Mouse (Mus musculus) spleen, adult 2 months (tissue): ENCODE measurements around the gene Abca6. TPM values are rescaled to one million over a fixed set of nuclear protein-coding genes. Genes with fewer than 3 reads are reported as not detected.

Experiments
- DNase-seq, 2 experiments: peaks; one replicate each; pipeline versions ENCODE4 v3.0.0 to v3.0.0-alpha.2; 2012 to 2021; ENCODE audit warnings: low spot score in 2 of 2, low read depth in 1 of 2
- H3K27ac ChIP-seq: fragments of 200-500 bp; 2 replicates; pipeline ENCODE4 v1.5.1; 2012; ENCODE audit warnings: low read length, inconsistent platforms; ENCODE audit not compliant: insufficient read depth
- H3K27me3 ChIP-seq: fragments of 200-500 bp; 2 replicates; pipeline ENCODE4 v1.6.1; 2012; ENCODE audit warnings: mild to moderate bottlenecking, moderate library complexity, low read length, inconsistent platforms; ENCODE audit not compliant: control insufficient read depth, insufficient read depth
- H3K36me3 ChIP-seq: fragments of 200-500 bp; 2 replicates; pipeline ENCODE4 v1.6.1; 2012; ENCODE audit warnings: mild to moderate bottlenecking, low read length, inconsistent platforms; ENCODE audit not compliant: control insufficient read depth, insufficient read depth
- H3K4me1 ChIP-seq: fragments of 200-500 bp; 2 replicates; pipeline ENCODE4 v1.6.1; 2011; ENCODE audit warnings: inconsistent platforms; ENCODE audit not compliant: control insufficient read depth, insufficient read depth, insufficient read length
- H3K4me3 ChIP-seq: fragments of 200-500 bp; 2 replicates; pipeline ENCODE4 v1.5.1; 2011; ENCODE audit warnings: mild to moderate bottlenecking, inconsistent platforms; ENCODE audit not compliant: insufficient read depth, insufficient read length; ENCODE audit errors: extremely low read depth
- CTCF ChIP-seq: fragments of 200-500 bp; IDR thresholded peaks from 2 replicates; pipeline ENCODE4 v1.5.1; 2011; ENCODE audit warnings: mild to moderate bottlenecking, inconsistent platforms; ENCODE audit not compliant: insufficient read depth, insufficient read length, insufficient replicate concordance; ENCODE audit errors: extremely low read depth
- POLR2A ChIP-seq: fragments of 200-500 bp; IDR thresholded peaks from 2 replicates; pipeline ENCODE4 v1.6.1; 2011; ENCODE audit warnings: low read depth, low read length, inconsistent platforms
- WGBS: fragments of 180-500 bp; shearing (Covaris S2); methylation state at CpG from one replicate; pipeline ENCODE4 v1.1.7; 2018; 5-methylcytosine and 5-hydroxymethylcytosine counted together
- polyA plus RNA-seq: library from polyadenylated mRNA; depleted of rRNA; stranded (reverse); fragments of >200 nt; gene quantifications from 2 replicates; pipeline ENCODE4 v1.2.3, GENCODE M21; 2012

Abca6 gene
- polyA plus RNA-seq, 1 experiment = 0.04 TPM

DNA sequence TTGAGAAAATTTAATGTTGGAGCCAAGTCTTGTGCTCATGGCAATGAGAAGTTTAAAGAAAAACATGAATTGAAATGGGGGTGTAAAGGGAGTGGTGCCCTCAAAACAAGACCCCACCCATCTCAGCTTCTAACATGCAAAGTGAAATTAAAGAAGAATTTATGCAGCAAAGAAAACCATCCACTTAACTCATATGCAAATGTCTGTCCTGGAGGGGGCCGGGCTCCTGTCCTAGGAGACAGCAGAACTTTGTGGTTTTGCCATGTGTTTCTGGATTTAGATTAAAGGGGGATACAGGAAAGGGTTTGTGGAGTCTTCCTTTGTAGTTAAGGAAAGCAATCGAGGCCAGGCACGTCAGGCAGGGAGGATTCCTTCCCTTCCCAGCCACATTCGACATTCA lies 6.3 kb upstream of the Abca6 start:
- no peak for DNase-seq
- no peak overlapping the region for H3K27ac ChIP-seq
- 68% methylated on average over 4 of the region's 4 CpGs for WGBS
- TF ChIP-seq POLR2A (no peak), CTCF (no peak)
- no peak overlapping the region for H3K4me3 ChIP-seq
- no peaks in the 10 kb centered on the region for H3K4me1 ChIP-seq
- no peaks in the 10 kb centered on the region for H3K27me3 ChIP-seq
- no peaks in the 10 kb centered on the region for H3K36me3 ChIP-seq

DNA sequence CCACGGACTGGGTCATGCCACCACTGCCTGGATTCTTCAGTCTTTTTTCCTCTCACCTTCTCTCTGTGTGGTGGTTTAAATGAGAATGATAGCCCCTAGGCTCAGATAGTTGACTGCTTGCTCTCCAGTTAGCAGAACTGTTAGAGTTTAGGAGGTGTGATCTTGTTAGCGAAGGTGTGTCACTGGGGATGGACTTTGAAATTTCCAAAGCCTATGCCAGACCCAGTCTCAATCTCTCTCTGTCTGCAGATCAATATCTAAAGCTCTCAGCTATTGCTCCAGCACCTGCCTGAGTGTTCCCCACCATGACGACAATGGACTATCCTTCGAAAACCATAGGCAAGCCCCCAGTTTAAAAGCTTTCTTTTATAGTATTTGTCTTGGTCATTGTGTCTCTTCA lies 5.5 kb upstream of the Abca6 start:
- no peaks in the 10 kb centered on the region for H3K36me3 ChIP-seq
- DNase-seq = no peak
- no peaks in the 10 kb centered on the region for H3K4me1 ChIP-seq
- no peak overlapping the region for H3K27ac ChIP-seq
- whole genome bisulfite sequencing = 94% methylated on average over 4 of the region's 4 CpGs
- H3K4me3 ChIP-seq = no peak overlapping the region
- H3K27me3 ChIP-seq = no peaks in the 10 kb centered on the region
- TF ChIP-seq CTCF (no peak), POLR2A (no peak)

DNA sequence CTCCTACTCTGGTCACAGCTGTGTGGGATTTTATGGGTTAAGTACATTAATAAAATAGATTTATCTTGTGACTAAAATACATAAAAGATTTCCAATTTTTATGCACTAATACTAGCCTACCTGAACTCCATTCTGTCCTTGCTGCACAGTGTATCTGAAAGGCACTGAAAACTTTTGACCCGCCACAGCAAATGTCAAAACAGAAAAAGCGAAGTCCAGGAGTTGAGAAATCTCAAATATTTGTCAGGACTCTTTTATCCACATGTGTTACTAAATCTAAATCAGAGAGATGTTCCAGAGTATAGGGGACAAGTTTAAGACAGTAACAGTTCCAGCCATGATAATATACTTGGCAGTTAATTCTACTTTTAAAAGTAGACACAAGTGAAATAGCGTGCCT lies 680 bp upstream of the Abca6 start:
- TF ChIP-seq CTCF (no peak), POLR2A (no peak)
- WGBS = 85% methylated on average over 3 of the region's 3 CpGs
- no peaks in the 10 kb centered on the region for H3K4me1 ChIP-seq
- no peak overlapping the region for H3K4me3 ChIP-seq
- H3K36me3 ChIP-seq = no peaks in the 10 kb centered on the region
- H3K27me3 ChIP-seq = no peaks in the 10 kb centered on the region
- DNase-seq = no peak
- H3K27ac ChIP-seq = no peak overlapping the region

DNA sequence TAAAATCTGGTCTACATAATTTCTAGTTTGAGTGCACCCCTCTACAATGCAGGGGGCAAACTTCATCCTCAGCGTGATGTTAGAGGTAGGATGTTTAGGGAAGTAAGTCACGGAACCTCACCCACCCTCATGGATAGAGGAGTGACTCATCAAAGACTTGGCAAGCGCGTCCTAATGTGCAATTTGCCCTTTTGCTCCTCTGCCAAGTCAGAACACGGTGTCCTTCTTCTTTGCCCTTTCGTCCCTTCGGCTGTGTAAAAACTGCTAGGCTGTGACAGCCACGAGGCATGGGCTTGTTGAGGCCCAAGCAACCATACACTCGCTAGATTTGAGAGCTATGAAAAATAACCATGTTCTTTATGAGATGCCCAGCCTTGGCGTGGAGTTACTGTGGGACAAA lies 6.8 kb downstream of the Abca6 start:
- DNase-seq = no peak
- no peak for TF ChIP-seq CTCF
- Histone ChIP-seq H3K4me3 (no peak overlapping the region), H3K27ac (no peak overlapping the region), H3K27me3 (no peaks in the 10 kb centered on the region), H3K4me1 (no peaks in the 10 kb centered on the region), H3K36me3 (no peaks in the 10 kb centered on the region)
- WGBS = 81% methylated on average over 10 of the region's 10 CpGs

- WGBS = 79% methylated on average over 2 of the region's 2 CpGs
- H3K27ac ChIP-seq = no peak overlapping the region
Observed at GRCm38 (mm10) chr11:110237466-110237865, 14.1 kb downstream of the Abca6 start.

DNA sequence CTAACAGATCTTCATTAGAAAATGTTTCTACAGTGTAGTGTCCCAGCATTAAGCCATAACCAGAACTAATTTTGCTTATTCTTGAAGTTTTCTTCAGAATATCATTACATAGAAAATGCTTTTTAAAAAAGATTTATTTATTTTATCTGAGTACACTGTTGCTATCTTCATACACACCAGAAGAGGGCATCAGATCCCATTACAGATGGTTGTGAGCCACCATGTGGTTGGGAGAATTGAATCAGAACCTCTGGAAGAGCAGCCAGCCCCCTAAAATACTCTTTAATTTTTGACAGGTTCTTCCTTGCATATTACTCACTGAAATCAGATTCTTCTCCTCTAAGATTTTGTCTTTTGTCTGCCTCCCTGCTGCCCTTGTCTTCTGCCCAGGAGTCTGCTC lies 18.6 kb downstream of the Abca6 start:
- Histone ChIP-seq H3K36me3 (no peaks in the 10 kb centered on the region), H3K27me3 (no peaks in the 10 kb centered on the region), H3K27ac (no peak overlapping the region), H3K4me3 (no peak overlapping the region), H3K4me1 (no peaks in the 10 kb centered on the region)
- no peak for DNase-seq
- no peak for TF ChIP-seq CTCF
- no peak for TF ChIP-seq POLR2A

More at GRCm38 (mm10) chr11:110237466-110237865, 14.1 kb downstream of the Abca6 start:
- no peaks in the 10 kb centered on the region for H3K27me3 ChIP-seq
- TF ChIP-seq CTCF (no peak), POLR2A (no peak)
- DNase-seq = no peak
- H3K4me3 ChIP-seq = no peak overlapping the region
- H3K36me3 ChIP-seq = no peaks in the 10 kb centered on the region
- H3K4me1 ChIP-seq = no peaks in the 10 kb centered on the region

- Histone ChIP-seq H3K4me1 (no peaks in the 10 kb centered on the region), H3K27ac (no peak overlapping the region), H3K27me3 (no peaks in the 10 kb centered on the region), H3K4me3 (no peak overlapping the region), H3K36me3 (no peaks in the 10 kb centered on the region)
- no peak for TF ChIP-seq CTCF
- no peak for TF ChIP-seq POLR2A
- no peak for DNase-seq
Observed at GRCm38 (mm10) chr11:110217118-110217517, 34.5 kb downstream of the Abca6 start.
